Mouse (Mus musculus) right cerebral cortex, adult 2 months (tissue): ENCODE data around the gene Fam53a.

Source experiments
- DNase-seq, 2 experiments: peaks; one replicate each; pipeline ENCODE4 v3.0.0; 2021 to 2022; ENCODE audit warnings: low spot score in 2 of 2

Gene Fam53a

DNA sequence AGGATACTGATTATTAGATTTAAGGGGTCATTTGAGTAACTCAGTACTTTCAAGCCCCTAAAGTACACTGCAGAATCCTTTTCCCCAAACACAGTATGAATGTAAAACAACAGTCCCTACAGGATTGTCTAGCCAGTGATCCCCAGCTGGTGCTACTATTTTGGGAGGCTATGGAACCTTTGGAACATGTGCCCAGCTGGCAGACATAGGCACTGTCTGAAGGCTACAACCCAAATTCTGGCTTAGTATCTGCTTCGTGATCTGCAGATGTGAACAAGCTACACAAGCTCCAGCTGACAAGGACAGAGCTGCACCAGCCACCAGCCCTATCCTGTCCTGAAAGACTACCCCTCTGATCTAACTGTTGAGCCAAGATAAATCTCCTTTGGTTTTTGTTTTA, 3.1 kb upstream of the Fam53a start:
- no peak for DNase-seq

DNA sequence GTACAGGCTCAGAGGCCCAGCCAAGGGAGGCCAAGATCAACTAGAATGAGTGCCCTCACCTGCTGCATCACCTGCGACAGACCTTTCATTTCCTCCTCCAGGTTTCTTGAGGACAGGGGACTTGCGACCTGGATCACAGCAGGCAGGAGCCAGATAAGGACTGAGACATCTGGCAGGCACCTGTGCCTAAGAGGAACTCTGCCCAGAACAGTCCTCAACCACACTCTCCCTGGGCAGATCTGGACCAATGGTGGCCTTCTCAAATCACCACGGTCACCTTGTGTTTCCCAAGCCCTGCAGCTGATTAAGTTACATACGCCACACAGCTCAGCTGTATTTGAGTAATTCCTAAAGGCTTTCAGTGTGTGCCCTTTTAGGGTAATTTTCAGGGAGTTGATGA, 1.2 kb upstream of the Fam53a start:
- DNase-seq: no peak

DNA sequence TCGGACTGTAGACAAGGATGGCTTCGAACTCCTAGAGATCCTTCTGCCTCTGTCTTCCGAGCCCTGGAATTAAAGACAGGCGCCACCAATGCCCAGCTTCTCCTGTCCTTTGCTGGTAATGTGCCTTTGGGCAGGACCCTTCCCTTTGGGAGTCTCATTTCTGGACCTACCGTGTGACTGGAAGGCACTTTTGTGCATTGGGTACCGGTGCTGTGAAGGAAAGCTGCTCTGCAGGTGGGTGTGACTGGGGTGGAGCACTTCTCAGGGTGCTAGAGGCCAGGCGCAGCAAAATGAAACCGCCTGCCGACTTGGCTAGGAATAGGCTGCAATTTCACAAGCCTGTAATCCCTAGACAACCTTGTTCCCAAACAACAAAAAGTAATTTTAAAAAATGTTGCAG, 626 bp upstream of the Fam53a start:
- DNase-seq: no peak

DNA sequence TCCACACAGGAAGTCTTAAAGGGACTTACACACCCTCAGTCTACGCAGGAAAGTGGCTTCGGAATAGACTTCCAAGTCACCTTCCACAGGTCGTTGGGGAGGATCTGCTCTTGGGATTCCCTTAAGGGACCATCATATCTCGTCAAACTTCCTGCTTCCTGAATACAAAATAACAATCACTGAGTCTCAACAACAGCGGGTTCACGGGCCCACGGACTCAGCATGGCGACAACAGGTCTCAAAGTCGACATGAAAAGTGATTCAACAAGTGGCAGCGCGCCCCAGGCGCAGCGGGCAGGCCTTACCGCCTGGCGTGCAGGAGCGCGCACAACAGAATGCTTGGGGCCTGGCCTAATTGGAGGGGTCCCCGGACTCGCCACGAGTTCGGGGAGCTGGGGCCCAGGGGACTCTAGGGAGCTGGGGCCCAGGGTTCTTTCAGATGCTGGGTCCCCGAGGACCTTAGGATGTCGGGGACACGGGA, 575 bp downstream of the Fam53a start:
- DNase-seq: peak; percentile 45 to 59

GRCm38 (mm10) chr5:33627968-33628367, 1.5 kb downstream of the Fam53a start:
- DNase-seq: no peak

GRCm38 (mm10) chr5:33623766-33624165, 5.7 kb downstream of the Fam53a start:
- DNase-seq: no peak

DNA sequence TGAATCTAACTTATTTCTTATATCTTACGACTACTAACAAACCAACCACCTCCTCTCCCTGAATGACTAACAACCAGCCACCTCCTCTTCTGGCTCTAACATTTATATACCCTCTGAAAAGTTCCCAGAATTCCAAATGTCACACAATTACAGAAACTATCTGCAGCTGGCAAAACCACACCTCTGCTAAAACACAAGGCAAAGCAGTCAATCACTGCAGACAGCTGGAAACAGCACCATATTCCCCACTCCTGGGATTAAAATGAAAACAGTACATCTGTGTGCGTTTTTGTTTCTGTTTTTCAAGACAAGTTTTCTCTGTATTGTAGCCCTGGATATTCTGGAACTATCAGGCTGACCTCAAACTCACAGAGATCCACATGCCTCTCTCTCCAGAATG, 6.8 kb downstream of the Fam53a start:
- DNase-seq: no peak

DNA sequence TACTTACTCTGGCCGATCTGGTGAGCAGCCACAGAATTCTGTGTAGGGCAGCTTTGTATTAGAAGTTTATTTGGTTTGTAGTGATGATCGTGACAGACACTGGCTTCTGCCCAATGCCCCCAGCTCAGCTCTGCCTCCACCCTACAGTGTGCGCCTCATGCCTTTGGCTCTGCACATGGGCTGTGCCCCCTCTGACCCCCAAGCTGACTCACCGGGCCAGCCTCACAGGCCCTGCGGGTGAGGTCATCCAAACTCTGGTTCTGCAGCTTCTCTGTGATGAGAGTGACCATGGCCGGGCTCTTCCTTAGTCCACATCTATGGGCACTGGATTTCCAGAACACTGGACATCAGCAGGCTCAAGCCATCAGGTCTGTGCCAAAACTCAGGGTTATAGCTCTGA, 15.0 kb downstream of the Fam53a start:
- DNase-seq: no peak

DNA sequence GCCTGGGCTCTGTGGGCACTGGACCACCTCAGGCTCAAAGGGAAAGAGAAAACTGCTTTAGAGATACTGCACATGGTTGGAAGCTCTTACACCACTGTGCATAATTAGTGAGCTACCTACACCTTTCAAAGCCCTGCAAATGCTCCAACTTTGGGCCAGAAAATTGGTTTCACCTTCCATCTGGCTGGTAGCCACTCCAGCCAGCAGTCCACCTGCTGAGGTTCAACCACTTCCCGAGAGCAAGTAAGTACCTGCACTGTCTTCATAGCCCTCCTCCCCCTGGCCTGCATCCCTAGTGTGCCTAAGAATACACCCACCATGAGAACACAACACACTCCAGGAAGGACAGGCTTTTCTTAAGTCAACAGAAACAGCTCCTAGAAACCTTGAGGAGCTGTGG, 17.6 kb downstream of the Fam53a start:
- DNase-seq: no peak

DNA sequence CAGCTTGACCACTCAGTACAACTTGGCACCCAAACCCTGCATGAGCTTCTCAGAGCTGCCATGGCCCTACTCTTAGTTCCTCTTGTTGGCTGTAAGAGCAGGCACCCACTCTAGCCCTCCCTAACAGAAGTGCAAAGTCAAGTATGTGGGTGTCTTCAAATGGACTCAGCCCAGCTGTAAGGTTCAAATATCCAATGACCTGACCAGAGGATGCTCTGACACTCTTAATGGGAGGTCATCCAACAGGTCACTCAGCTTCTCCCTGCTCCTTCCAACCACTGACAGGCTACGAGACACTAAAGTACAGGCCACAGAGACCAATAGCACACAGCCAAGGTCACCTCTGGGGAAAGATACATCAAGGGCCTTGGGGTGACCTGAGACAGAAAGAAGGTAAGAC, 20.2 kb downstream of the Fam53a start:
- DNase-seq: no peak

DNA sequence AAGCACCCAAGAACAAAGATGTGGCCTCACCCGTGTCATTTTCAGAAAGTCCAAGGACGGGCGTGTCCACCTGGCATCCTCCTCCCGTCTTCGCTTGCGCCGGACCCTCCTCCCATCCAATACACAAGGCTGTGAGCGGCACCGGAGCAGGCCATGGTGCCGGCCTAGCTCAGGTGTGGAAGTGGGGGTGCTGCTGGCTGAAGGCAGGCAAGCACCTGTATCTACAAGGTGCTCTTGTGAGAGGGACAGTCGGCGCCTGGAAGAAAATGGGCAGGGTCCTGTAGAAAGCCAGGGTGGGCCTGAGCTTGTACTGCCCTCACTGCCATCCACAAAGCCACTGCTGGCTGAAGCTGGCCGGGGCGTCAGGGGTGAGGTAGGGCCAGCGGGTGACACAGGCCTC, 22.0 kb downstream of the Fam53a start:
- no peak for DNase-seq

DNA sequence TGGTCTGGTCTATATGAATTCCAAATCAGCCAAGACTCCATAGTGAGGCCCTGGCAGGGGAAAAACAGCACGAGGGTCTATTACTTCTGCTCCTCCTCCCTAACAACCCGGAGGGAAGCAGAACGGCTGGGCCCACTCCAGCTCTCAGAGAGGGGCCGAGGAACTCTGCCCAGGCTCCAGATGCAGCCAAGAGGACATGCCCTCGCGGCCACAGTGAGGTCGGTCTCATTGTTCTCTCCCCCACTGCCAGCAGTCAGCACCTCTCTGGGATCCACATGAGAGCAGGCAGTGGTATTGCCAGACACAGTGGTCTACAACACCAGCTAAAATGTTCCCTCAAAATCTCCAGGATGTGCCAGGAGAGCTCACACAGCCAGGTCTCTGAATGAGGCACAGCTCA, 22.8 kb downstream of the Fam53a start:
- DNase-seq: no peak

GRCm38 (mm10) chr5:33605314-33605713, 24.1 kb downstream of the Fam53a start:
- no peak for DNase-seq

- DNase-seq: no peak
Measured at GRCm38 (mm10) chr5:33593620-33594019, 35.8 kb downstream of the Fam53a start.

DNA sequence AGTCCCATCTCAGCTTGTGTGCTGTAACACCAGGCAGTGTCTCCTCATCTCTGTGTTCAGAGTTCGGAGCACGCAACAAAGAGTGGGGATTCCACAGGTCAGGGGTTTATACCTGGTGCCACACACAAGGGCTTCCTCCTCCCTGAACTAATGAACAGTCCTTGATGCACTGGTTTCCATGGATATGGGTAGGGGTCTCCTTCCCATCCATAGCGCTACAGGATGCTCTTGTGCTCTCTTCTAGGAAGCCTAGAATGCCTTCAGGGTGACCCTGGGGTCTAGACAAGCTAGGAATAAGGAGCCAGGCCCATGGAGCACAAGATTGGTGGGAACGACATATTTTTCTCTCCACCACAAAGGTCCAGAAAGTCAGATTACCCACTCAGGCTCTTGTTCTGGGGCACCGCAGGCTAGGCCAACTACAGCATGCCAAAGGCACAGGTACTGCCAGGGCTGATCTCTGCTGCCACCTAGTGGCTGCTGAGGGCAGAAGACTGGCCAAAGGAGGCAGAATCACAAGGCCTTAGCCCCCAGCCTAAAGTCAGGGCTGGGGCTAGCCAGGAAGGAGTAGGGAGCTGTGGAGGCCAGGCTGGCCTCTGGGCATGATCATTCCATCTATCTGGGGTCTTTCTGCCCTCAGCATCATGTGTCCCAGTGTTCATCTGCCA, 40.1 kb downstream of the Fam53a start:
- peak; percentile 69 to 71 for DNase-seq

- DNase-seq: no peak
Measured at GRCm38 (mm10) chr5:33588066-33588465, 41.4 kb downstream of the Fam53a start.

DNA sequence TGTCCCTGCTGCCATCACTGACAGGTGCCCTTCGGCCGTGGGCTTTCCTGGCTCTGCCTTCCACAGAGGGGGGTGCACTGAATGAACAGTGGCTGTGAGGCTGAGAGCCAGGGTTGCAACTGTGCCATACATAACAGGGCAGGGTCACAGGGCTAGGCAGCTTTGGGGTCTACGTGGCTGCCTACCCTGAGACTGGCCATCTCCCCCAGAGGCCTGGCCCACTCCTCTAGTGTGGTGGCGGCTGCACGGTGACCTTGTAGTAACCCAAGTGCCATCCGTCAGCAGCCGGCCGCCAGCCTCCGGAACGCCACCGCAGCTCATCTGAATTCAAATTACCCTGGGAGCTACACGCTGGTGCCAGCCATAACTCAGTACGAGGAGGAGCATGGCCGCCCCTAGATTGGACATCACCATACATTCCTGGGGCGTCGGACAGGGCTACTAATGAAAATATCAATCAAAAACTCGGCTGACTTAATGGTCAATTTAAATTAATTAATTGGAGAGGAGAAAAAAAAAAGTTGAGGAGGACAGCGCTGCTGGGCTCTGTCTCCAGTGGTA, 41.9 kb downstream of the Fam53a start:
- no peak for DNase-seq

DNA sequence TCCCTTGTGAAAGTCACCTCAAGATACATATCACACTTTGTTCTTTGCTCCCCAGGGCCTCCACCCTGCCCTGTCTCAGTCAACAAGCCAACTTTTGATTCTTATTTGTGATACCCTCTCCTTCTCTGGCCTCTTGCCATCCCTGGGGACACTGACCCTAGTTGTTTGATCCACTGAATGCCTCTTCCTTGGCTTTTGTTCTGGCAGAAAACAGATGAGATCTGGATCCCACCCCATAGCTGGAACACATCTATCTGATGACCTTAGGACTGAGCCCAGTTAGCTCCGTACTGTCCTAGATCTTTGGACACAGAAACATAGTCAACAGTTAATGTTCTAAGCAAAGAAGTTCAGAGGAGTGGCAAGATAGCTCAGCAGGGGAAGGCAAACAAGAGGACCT, 49.1 kb downstream of the Fam53a start:
- no peak for DNase-seq

DNA sequence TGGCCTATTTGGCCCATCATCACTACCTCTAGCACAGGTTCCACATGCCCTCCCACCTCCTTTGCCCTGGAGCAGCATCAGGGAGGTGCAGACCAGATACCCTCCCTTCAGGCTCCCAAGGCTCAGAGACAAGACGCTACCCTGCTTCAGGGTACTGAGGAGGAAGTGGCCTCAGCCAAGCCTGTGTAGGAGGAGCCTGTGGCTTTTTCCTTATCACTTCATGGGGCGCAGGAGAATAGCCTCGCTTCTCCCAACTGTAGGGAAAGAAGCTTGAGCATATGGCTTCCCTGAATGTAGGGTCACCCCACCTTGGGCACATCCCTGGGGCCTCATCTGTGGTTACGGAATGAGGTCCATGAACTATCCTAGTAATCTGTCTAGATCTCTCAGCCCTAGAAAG, 55.2 kb downstream of the Fam53a start:
- no peak for DNase-seq

- no peak for DNase-seq
Measured at GRCm38 (mm10) chr5:33565886-33566285, 63.5 kb downstream of the Fam53a start.

- DNase-seq: no peak
Measured at GRCm38 (mm10) chr5:33556277-33556995, 73.0 kb downstream of the Fam53a start.
